Mouse (Mus musculus) stomach, embryonic 14.5 days (tissue): ENCODE results near the gene Prrx2. TPM values are rescaled to one million over a fixed set of nuclear protein-coding genes. Genes with fewer than 3 reads are reported as not detected.

Experiments used
- ATAC-seq: fragments of 200-750 bp; cut with Nextera tagmentation; 2 replicates; pipeline ENCODE4 v1.8.0; 2017; ENCODE audit warnings: low read depth, moderate TSS enrichment; ENCODE audit not compliant: insufficient number of reproducible peaks, insufficient read depth, low FRiP score
- H3K27ac ChIP-seq: fragments of 300-500 bp; sonication (generic); 2 replicates; pipeline ENCODE4 v1.5.1; 2014; ENCODE audit warnings: mild to moderate bottlenecking, low read length, moderate library complexity, mixed read lengths
- H3K27me3 ChIP-seq: fragments of 300-500 bp; sonication (generic); 2 replicates; pipeline ENCODE4 v1.6.1; 2014; ENCODE audit warnings: low read length, control low read depth, mixed read lengths; ENCODE audit not compliant: control insufficient read depth, insufficient read depth
- H3K36me3 ChIP-seq: fragments of 300-500 bp; sonication (generic); 2 replicates; pipeline ENCODE4 v1.6.1; 2014; ENCODE audit warnings: mild to moderate bottlenecking, control low read depth, low read length, moderate library complexity, mixed read lengths; ENCODE audit not compliant: control insufficient read depth, insufficient read depth
- H3K4me1 ChIP-seq: fragments of 300-500 bp; sonication (generic); 2 replicates; pipeline ENCODE4 v1.6.1; 2014; ENCODE audit warnings: low read length, control low read depth, mixed read lengths; ENCODE audit not compliant: control insufficient read depth, insufficient read depth
- H3K4me2 ChIP-seq: fragments of 300-500 bp; sonication (generic); replicated peaks from 2 replicates; pipeline ENCODE4 v1.6.1; 2014; ENCODE audit warnings: low read depth, low read length, control low read depth
- H3K4me3 ChIP-seq: fragments of 300-500 bp; sonication (generic); 2 replicates; pipeline ENCODE4 v1.5.1; 2014; ENCODE audit warnings: low read depth, low read length, control low read depth
- H3K9ac ChIP-seq: fragments of 300-500 bp; sonication (generic); replicated peaks from 2 replicates; pipeline ENCODE4 v1.6.1; 2014; ENCODE audit warnings: low read depth, mild to moderate bottlenecking, control low read depth, low read length, moderate library complexity, mixed read lengths
- H3K9me3 ChIP-seq: fragments of 300-500 bp; sonication (generic); 2 replicates; pipeline ENCODE4 v1.6.1; 2016; ENCODE audit warnings: low read depth, low read length, control low read depth; ENCODE audit not compliant: control insufficient read depth
- WGBS: fragments of 180-500 bp; shearing (Covaris S2); extraction: QIAGEN DNeasy Blood & Tissue Kit; methylation state at CpG from one replicate; pipeline ENCODE4 v1.1.7; 2014; 5-methylcytosine and 5-hydroxymethylcytosine counted together
- polyA plus RNA-seq: library from polyadenylated mRNA; unstranded; fragments of >200 nt; fragmentation: Nextera tagmentation; extraction: Ambion mirVana; gene quantifications from 2 replicates; pipeline ENCODE4 v1.2.1, GENCODE M21; 2014

The Prrx2 gene
- polyA plus RNA-seq, 1 experiment from 2014 or later, result 8.9 TPM

DNA sequence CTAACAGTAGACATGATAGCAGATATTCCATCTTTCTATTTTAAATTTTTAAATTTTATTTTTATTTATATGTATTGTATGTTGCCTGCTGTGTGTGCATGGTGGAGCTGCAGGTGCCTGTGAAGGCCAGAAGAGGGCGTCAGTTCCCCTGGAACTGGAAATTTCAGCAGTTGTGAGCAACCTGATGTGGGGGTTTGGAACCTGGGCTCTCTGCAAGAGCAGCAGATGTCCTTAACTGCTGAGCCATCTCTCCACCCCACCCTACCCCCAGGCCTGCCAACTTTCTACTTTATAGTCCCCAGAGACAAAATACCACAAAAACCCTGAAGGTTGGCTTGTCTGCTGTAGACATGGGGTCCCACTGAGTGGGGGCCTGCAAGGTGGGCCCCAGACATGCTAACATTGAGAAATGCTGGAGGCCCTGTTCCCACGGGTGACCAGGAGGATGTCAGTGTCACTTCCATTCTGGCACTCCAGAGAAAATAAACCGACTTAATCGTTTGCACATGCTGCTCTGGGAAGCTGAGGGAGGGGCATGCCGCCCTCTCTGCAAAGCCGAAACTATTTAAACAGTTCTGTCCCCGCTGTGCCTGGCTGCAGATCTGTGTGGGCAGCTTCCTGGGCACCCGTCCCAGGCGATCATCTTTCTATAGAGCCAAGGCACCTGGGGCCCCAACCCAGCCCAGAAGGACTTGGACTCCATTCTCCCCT, 50.8 kb downstream of the Prrx2 start:
- no peak for ATAC-seq

DNA sequence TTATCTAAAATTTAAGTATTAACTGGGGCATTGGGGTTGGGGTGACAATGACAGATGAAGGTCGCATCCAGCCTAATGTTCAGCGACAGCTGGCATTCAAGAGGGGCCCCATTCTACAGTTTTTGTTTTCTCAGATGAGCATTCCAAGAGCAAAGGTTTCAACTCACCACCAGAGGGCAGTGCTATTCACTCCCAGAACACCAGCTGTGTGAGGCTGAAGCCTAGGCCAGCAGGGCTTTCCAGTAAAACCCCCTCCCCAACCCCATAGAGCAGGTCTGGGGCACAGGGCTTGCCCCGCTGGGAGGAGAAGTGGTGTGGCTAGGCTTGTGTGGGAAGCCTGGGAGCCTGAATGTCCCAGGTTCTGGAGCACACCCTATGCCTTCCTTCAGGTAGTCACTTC, 56.2 kb downstream of the Prrx2 start:
- Histone ChIP-seq H3K4me1 (0 out of 2 replicates have a peak, but pooled peaks cover 2% of the 10 kb centered on the region), H3K9me3 (no peaks in the 10 kb centered on the region), H3K4me2 (no peak overlapping the region), H3K9ac (no peak overlapping the region), H3K27me3 (no peaks in the 10 kb centered on the region), H3K27ac (no peak overlapping the region), H3K4me3 (no peak overlapping the region), H3K36me3 (no peaks in the 10 kb centered on the region)
- WGBS, result 6% methylated on average over 3 of the region's 3 CpGs
- no peak for ATAC-seq

More for the DNA sequence above, 50.8 kb downstream of the Prrx2 start:
- no peaks in the 10 kb centered on the region for H3K36me3 ChIP-seq
- H3K27me3 ChIP-seq, result no peaks in the 10 kb centered on the region
- no peak overlapping the region for H3K9ac ChIP-seq
- H3K27ac ChIP-seq, result no peak overlapping the region
- no peak overlapping the region for H3K4me3 ChIP-seq
- no peak overlapping the region for H3K4me2 ChIP-seq
- H3K4me1 ChIP-seq, result no peaks in the 10 kb centered on the region
- H3K9me3 ChIP-seq, result no peaks in the 10 kb centered on the region
- 36% methylated on average over 9 of the region's 9 CpGs for WGBS

DNA sequence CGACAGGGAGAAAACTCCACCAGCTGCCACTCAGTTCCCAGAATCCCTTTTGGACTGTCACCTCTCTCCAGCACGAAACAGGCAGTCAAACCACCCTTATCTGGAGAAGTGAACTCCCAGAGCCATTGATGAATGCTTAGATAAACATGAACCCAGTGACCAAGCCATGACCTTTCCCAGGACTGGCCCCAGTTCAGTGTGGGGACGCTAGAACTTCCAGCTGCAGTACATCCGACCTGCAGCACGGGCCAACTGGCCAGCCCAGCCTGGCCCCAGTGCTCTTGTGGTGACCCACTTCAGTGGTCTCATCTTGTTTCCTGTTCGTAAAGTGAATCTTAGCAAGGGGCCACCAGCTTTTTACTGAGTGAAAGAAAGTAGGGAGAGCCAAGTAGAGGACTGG, 58.6 kb downstream of the Prrx2 start:
- Histone ChIP-seq H3K27ac (no peak overlapping the region), H3K4me2 (no peak overlapping the region), H3K9me3 (no peaks in the 10 kb centered on the region), H3K4me1 (0 out of 2 replicates have a peak, but pooled peaks cover 2% of the 10 kb centered on the region), H3K9ac (no peak overlapping the region), H3K27me3 (no peaks in the 10 kb centered on the region), H3K4me3 (no peak overlapping the region), H3K36me3 (no peaks in the 10 kb centered on the region)
- WGBS, result 13% methylated on average over 6 of the region's 6 CpGs
- ATAC-seq, result no peak

DNA sequence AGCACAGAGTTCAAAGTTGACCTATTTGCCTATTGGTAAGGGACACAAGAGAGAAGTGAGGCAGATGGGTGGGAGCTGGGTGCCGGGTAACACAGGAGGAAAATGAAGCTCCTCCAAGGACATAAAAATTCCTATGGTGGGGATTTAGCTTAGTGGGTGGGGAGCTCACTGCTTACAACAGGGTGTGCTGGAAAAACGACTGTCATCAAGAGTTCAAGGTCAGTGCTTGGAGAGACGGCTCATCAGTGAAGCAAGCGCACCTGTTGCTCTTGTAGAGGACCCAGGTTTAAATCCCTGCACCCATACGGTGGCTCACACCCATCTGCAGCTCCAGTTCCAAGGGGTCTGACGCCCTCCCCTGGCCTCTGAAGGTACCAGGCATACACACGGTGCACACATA, 59.2 kb downstream of the Prrx2 start:
- 78% methylated on average over 7 of the region's 7 CpGs for WGBS
- no peak overlapping the region for H3K4me3 ChIP-seq
- H3K4me2 ChIP-seq, result no peak overlapping the region
- H3K4me1 ChIP-seq, result 0 out of 2 replicates have a peak, but pooled peaks cover 2% of the 10 kb centered on the region
- no peak overlapping the region for H3K9ac ChIP-seq
- no peaks in the 10 kb centered on the region for H3K27me3 ChIP-seq
- no peak for ATAC-seq
- no peaks in the 10 kb centered on the region for H3K36me3 ChIP-seq
- H3K9me3 ChIP-seq, result no peaks in the 10 kb centered on the region
- no peak overlapping the region for H3K27ac ChIP-seq

DNA sequence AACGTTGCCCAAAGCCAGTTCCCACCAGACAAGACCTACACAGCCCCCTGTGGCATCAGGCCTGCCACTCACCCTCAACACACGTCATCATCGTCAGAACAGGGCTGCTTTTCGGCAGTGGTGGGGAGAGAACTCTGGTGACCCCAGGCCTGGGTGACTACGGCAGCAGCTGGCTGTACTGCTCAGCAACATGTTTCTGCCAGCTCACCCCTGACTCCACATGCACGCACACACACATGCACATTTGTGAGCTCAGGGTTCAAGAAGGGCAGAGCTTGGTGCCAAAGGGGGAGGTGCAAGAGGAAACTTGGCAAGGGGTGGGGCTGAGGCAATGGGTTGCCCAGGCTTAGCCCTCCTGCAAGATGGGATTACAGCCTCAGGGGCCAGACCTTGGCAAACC, 62.5 kb downstream of the Prrx2 start:
- no peak overlapping the region for H3K27ac ChIP-seq
- ATAC-seq, result no peak
- 29% methylated on average over 6 of the region's 6 CpGs for WGBS
- H3K27me3 ChIP-seq, result no peaks in the 10 kb centered on the region
- H3K4me1 ChIP-seq, result 0 out of 2 replicates have a peak, but pooled peaks cover 3% of the 10 kb centered on the region
- no peak overlapping the region for H3K4me2 ChIP-seq
- H3K4me3 ChIP-seq, result no peak overlapping the region
- no peaks in the 10 kb centered on the region for H3K36me3 ChIP-seq
- no peaks in the 10 kb centered on the region for H3K9me3 ChIP-seq
- no peak overlapping the region for H3K9ac ChIP-seq

DNA sequence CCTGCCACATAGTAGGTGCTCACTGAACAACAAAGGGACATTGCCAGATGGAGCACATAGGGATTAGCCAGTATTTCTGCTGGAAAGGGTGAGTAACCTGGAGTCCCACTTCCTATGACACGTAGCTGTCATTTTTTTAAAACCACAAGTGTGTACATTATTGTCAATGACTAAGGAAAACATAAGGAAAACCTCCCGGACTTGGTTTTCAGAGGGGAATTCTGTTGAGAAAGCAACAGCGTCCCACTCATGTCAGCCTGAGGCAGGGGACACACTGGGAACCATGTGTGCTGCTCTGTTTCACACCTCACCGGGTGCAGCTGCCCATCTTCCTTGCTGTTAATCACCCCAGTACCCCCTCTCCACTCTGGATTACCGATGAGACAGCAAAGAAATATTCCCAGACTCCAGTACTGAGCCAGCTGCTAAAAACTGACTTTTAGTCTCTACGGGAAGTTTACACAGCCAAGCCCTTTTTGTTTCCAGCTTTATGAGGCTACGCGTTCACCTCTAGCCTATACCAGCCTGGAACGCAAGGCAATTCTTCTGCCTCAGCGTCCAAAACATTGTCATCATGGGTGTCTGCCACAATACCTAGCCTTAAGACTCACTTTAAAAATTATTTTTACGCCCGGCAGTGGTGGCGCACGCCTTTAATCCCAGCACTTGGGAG, 64.8 kb downstream of the Prrx2 start:
- Histone ChIP-seq H3K4me1 (peaks cover 8% of the 10 kb centered on the region; the same call in 1 of the 2 replicates), H3K9me3 (no peaks in the 10 kb centered on the region), H3K27ac (no peak overlapping the region), H3K36me3 (no peaks in the 10 kb centered on the region), H3K9ac (no peak overlapping the region), H3K27me3 (no peaks in the 10 kb centered on the region), H3K4me2 (no peak overlapping the region), H3K4me3 (no peak overlapping the region)
- ATAC-seq, result no peak
- WGBS, result 82% methylated on average over 14 of the region's 14 CpGs

DNA sequence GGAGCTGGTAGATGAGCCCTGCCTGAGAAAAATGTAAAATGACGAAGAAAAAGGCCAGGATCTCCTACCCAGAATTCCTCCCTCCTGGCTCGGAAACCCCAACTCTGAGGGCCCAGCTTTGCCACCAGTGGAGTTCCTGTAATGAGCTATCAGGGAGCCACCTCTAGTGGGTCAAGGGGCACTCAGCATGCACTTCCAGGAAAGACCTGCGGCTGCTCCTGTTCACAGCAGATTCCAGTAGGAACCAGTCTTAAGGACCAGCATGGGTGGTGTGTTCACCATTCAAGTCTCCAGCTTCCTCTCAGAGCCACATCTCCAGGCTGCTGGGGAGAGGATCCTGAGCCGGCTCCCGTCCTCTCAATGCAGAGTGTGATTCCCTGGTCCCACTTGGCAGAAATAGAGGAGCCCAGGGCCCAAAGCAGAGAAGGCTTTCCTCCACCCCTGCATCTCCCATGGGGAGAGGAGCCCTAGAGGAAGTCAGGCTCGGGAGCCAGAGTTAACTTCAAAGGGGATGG, 66.9 kb downstream of the Prrx2 start:
- Histone ChIP-seq H3K9ac (no peak overlapping the region), H3K36me3 (no peaks in the 10 kb centered on the region), H3K27ac (no peak overlapping the region), H3K27me3 (no peaks in the 10 kb centered on the region), H3K9me3 (no peaks in the 10 kb centered on the region), H3K4me1 (peaks cover 8% of the 10 kb centered on the region; the same call in 1 of the 2 replicates), H3K4me3 (no peak overlapping the region), H3K4me2 (no peak overlapping the region)
- ATAC-seq, result no peak
- 62% methylated on average over 6 of the region's 6 CpGs for WGBS

DNA sequence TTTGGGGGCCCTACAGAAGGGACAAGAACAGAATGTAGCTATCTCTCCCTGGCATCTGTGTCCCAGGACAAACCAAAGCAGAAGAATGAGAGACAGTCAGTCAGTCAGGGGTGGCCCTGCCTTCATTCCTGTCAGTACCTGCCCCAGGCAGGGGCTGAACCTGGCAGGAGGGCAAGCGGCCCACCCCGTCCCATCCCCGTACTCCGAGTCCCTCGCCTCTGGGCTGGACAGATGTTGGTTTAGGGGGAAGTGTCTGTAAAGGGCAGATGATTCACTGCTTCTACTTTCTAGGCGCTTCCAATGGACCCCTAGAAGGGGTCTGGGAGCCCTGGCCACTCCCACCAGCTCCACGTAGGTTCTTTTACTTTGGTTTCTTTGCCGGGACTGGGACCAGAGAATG, 67.5 kb downstream of the Prrx2 start:
- H3K36me3 ChIP-seq, result no peaks in the 10 kb centered on the region
- peak overlapping the region; percentile 36 for H3K4me3 ChIP-seq
- peak overlapping the region; percentile 75 for H3K4me2 ChIP-seq
- peak overlapping the region; percentile 21; the same call in 1 of the 2 replicates for H3K9ac ChIP-seq
- peaks cover 8% of the 10 kb centered on the region; the same call in 1 of the 2 replicates for H3K4me1 ChIP-seq
- no peaks in the 10 kb centered on the region for H3K9me3 ChIP-seq
- 31% methylated on average over 8 of the region's 8 CpGs for WGBS
- no peak overlapping the region for H3K27ac ChIP-seq
- H3K27me3 ChIP-seq, result no peaks in the 10 kb centered on the region
- no peak for ATAC-seq
